Mouse (Mus musculus) MEL (cell line): ENCODE results near the gene 0610010K14Rik. TPM values are rescaled to one million over a fixed set of nuclear protein-coding genes. Genes with fewer than 3 reads are reported as not detected.

Source experiments
- DNase-seq: peaks from one replicate; pipeline ENCODE4 v3.0.0; 2011; ENCODE audit warnings: low read depth, low spot score
- H3K27ac ChIP-seq: 2 replicates; pipeline ENCODE4 v1.5.1; 2012; ENCODE audit warnings: low read depth, mild to moderate bottlenecking, control low read depth, low read length, moderate library complexity; ENCODE audit not compliant: control insufficient read depth
- H3K27me3 ChIP-seq, 2 experiments: fragments of 150-350 bp in 1 of 2; sonication (generic) in 1 of 2; 2 replicates each; pipeline ENCODE4 v1.6.1; 2012; ENCODE audit warnings: low read length in 2 of 2, mild to moderate bottlenecking in 2 of 2, improper control_type of control experiment in 1 of 2, moderate library complexity in 1 of 2; ENCODE audit not compliant: insufficient read depth in 2 of 2, control insufficient read depth in 1 of 2
- H3K36me3 ChIP-seq, 2 experiments: 2 replicates each; pipeline ENCODE4 v1.6.1; 2012 to 2014; ENCODE audit warnings: low read length in 2 of 2, improper control_type of control experiment in 1 of 2, inconsistent platforms in 1 of 2, mild to moderate bottlenecking in 1 of 2; ENCODE audit not compliant: insufficient read depth in 2 of 2, control insufficient read depth in 1 of 2
- H3K4me1 ChIP-seq, 2 experiments: fragments of 150-350 bp in 1 of 2; sonication (generic) in 1 of 2; 2 replicates each; pipeline ENCODE4 v1.6.1; 2012; ENCODE audit warnings: low read length in 2 of 2, improper control_type of control experiment in 1 of 2, mild to moderate bottlenecking in 1 of 2; ENCODE audit not compliant: insufficient read depth in 2 of 2, control insufficient read depth in 1 of 2
- H3K4me3 ChIP-seq, 2 experiments: fragments of 150-350 bp in 1 of 2; sonication (generic) in 1 of 2; 2 replicates each; pipeline ENCODE4 v1.5.1; 2012; ENCODE audit warnings: low read depth in 2 of 2, low read length in 2 of 2, mild to moderate bottlenecking in 2 of 2, moderate library complexity in 2 of 2, control low read depth in 1 of 2, improper control_type of control experiment in 1 of 2; ENCODE audit not compliant: control insufficient read depth in 1 of 2, insufficient read depth in 1 of 2
- H3K79me2 ChIP-seq: 2 replicates; pipeline ENCODE4 v1.6.1; 2012; ENCODE audit warnings: mild to moderate bottlenecking, low read length, moderate library complexity; ENCODE audit not compliant: control insufficient read depth, poor library complexity, insufficient read depth
- H3K9ac ChIP-seq: 2 replicates; pipeline ENCODE4 v1.6.1; 2012; ENCODE audit warnings: low read depth, mild to moderate bottlenecking, control low read depth, low read length, moderate library complexity; ENCODE audit not compliant: control insufficient read depth, poor library complexity, severe bottlenecking
- H3K9me3 ChIP-seq: fragments of 150-350 bp; sonication (generic); replicated peaks from 2 replicates; pipeline ENCODE4 v1.6.1; 2012; ENCODE audit warnings: mild to moderate bottlenecking, low read length, improper control_type of control experiment, moderate library complexity; ENCODE audit not compliant: insufficient read depth
- CHD1 ChIP-seq: IDR thresholded peaks from 2 replicates; pipeline ENCODE4 v1.6.1; 2012; ENCODE audit warnings: low read depth, mild to moderate bottlenecking, inconsistent platforms, low read length, improper control_type of control experiment
- E2F4 ChIP-seq: IDR thresholded peaks from 2 replicates; pipeline ENCODE4 v1.6.1; 2011; ENCODE audit warnings: low read depth, low read length, improper control_type of control experiment, borderline replicate concordance
- EP300 ChIP-seq, 2 experiments: IDR thresholded peaks; 2 replicates each; pipeline ENCODE4 v1.6.1; 2011; ENCODE audit warnings: improper control_type of control experiment in 2 of 2, low read length in 2 of 2, low read depth in 1 of 2, mild to moderate bottlenecking in 1 of 2
- GABPA ChIP-seq: IDR thresholded peaks from 2 replicates; pipeline ENCODE4 v1.6.1; 2012; ENCODE audit warnings: low read depth, mild to moderate bottlenecking, inconsistent platforms, low read length, improper control_type of control experiment, moderate library complexity
- GATA1 ChIP-seq: IDR thresholded peaks from 2 replicates; pipeline ENCODE4 v1.6.1; 2011; ENCODE audit warnings: low read depth, low read length, improper control_type of control experiment
- HCFC1 ChIP-seq: IDR thresholded peaks from 2 replicates; pipeline ENCODE4 v1.6.1; 2012; ENCODE audit warnings: low read depth, mild to moderate bottlenecking, inconsistent platforms, low read length, improper control_type of control experiment, moderate library complexity
- JUND ChIP-seq: IDR thresholded peaks from 2 replicates; pipeline ENCODE4 v1.6.1; 2011; ENCODE audit warnings: low read depth, mild to moderate bottlenecking, improper control_type of control experiment, low read length
- KAT2A ChIP-seq: conservative IDR thresholded peaks from 2 replicates; pipeline ENCODE4 v1.6.1; 2012; ENCODE audit warnings: low read depth, low read length, improper control_type of control experiment, inconsistent platforms
- MAX ChIP-seq: IDR thresholded peaks from 2 replicates; pipeline ENCODE4 v1.6.1; 2011; ENCODE audit warnings: low read length, improper control_type of control experiment
- MEF2A ChIP-seq: IDR thresholded peaks from 2 replicates; pipeline ENCODE4 v1.6.1; 2014; ENCODE audit warnings: low read depth, mild to moderate bottlenecking, inconsistent platforms, low read length, improper control_type of control experiment; ENCODE audit not compliant: poor library complexity, insufficient replicate concordance, severe bottlenecking; ENCODE audit errors: extremely low read depth
- MYB ChIP-seq: IDR thresholded peaks from 2 replicates; pipeline ENCODE4 v1.6.1; 2011; ENCODE audit warnings: mild to moderate bottlenecking, low read depth, low read length, improper control_type of control experiment
- NRF1 ChIP-seq: IDR thresholded peaks from 2 replicates; pipeline ENCODE4 v1.6.1; 2014; ENCODE audit warnings: low read depth, mild to moderate bottlenecking, inconsistent platforms, low read length, improper control_type of control experiment, moderate library complexity; ENCODE audit not compliant: poor library complexity, insufficient read depth, severe bottlenecking
- POLR2AphosphoS5 ChIP-seq: IDR thresholded peaks from 2 replicates; pipeline ENCODE4 v1.6.1; 2012; ENCODE audit warnings: low read depth, borderline replicate concordance, mild to moderate bottlenecking, inconsistent platforms, low read length, moderate library complexity, mixed read lengths
- RAD21 ChIP-seq: IDR thresholded peaks from 2 replicates; pipeline ENCODE4 v1.6.1; 2011; ENCODE audit warnings: mild to moderate bottlenecking, low read depth, low read length, improper control_type of control experiment
- TAL1 ChIP-seq: IDR thresholded peaks from 2 replicates; pipeline ENCODE4 v1.6.1; 2012; ENCODE audit warnings: mild to moderate bottlenecking, inconsistent platforms, low read length, moderate library complexity, mixed read lengths
- TCF12 ChIP-seq: IDR thresholded peaks from 2 replicates; pipeline ENCODE4 v1.6.1; 2014; ENCODE audit warnings: low read depth, mild to moderate bottlenecking, inconsistent platforms, low read length, improper control_type of control experiment, moderate library complexity
- UBTF ChIP-seq: IDR thresholded peaks from 2 replicates; pipeline ENCODE4 v1.6.1; 2012; ENCODE audit warnings: low read depth, mild to moderate bottlenecking, inconsistent platforms, low read length, improper control_type of control experiment, moderate library complexity, borderline replicate concordance; ENCODE audit not compliant: insufficient read depth
- ZKSCAN1 ChIP-seq: IDR thresholded peaks from 2 replicates; pipeline ENCODE4 v1.6.1; 2012; ENCODE audit warnings: low read depth, mild to moderate bottlenecking, inconsistent platforms, low read length, improper control_type of control experiment, moderate library complexity
- ZMIZ1 ChIP-seq: IDR thresholded peaks from 2 replicates; pipeline ENCODE4 v1.6.1; 2012; ENCODE audit warnings: low read depth, mild to moderate bottlenecking, inconsistent platforms, low read length, improper control_type of control experiment, moderate library complexity
- polyA plus RNA-seq, 2 experiments: library from polyadenylated mRNA; stranded (reverse) in 1 of 2; unstranded in 1 of 2; fragments of >175 nt in 1 of 2; fragments of >200 nt in 1 of 2; gene quantifications; 2 replicates each; pipeline versions ENCODE4 v1.2.1 to v1.2.4; 2012; ENCODE audit warnings: low replicate concordance in 2 of 2, low read depth in 1 of 2; ENCODE audit not compliant: insufficient read length in 2 of 2, insufficient read depth in 1 of 2, missing spikeins in 1 of 2
- total RNA-seq: library from RNA; depleted of rRNA; stranded (reverse); fragments of 300-350 nt; gene quantifications from 2 replicates; pipeline ENCODE4 v1.2.3, GENCODE M21; 2012

0610010K14Rik gene
- total and polyA plus RNA-seq, 3 experiments, result 60.4 to 189 TPM; not detected in 1

DNA sequence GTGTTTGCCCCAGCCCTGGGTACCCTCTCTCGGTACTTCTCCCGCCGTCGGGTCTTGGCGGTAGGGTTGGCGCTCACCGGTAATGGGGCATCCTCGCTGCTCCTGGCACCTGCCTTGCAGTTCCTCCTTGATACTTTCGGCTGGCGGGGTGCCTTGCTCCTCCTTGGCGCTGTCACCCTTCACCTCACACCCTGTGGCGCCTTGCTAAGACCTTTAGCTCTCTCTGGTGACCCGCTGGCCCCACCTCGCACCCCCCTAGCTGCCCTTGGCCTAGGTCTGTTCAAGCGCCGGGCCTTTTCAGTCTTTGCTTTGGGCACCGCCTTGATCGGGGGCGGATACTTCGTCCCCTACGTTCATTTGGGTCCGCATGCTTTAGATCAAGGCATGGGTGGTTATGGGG, 22.4 kb downstream of the 0610010K14Rik start:
- H3K9ac ChIP-seq, result no peak overlapping the region
- no peak for DNase-seq
- no peaks in the 10 kb centered on the region for H3K27me3 ChIP-seq
- peaks cover 0 to 5% of the 10 kb centered on the region in 2 experiments; a peak in 2 of 4 replicates for H3K4me1 ChIP-seq
- no peak overlapping the region for H3K4me3 ChIP-seq
- peaks cover 3% of the 10 kb centered on the region; the same call in 1 of the 2 replicates for H3K79me2 ChIP-seq
- no peaks in the 10 kb centered on the region for H3K9me3 ChIP-seq
- H3K27ac ChIP-seq, result no peak overlapping the region
- no peak for TF ChIP-seq GATA1
- TF ChIP-seq HCFC1, result no peak
- TF ChIP-seq TAL1, result no peak
- TF ChIP-seq KAT2A, result no peak
- TF ChIP-seq UBTF, result no peak
- TF ChIP-seq NRF1, result no peak
- TF ChIP-seq E2F4, result no peak
- TF ChIP-seq, all 39 proteins: peak for 0
- peaks cover 0 to 5% of the 10 kb centered on the region in 2 experiments; a peak in 2 of 4 replicates for H3K36me3 ChIP-seq

GRCm38 (mm10) chr11:70214856-70215209, 22.9 kb downstream of the 0610010K14Rik start:
- Histone ChIP-seq H3K9ac (no peak overlapping the region), H3K36me3 (peaks cover 0 to 3% of the 10 kb centered on the region in 2 experiments; a peak in 2 of 4 replicates), H3K4me3 (no peak overlapping the region), H3K27ac (no peak overlapping the region), H3K27me3 (no peaks in the 10 kb centered on the region), H3K79me2 (no peaks in the 10 kb centered on the region), H3K9me3 (no peaks in the 10 kb centered on the region), H3K4me1 (peaks cover 0 to 5% of the 10 kb centered on the region in 2 experiments; a peak in 2 of 4 replicates)
- TF ChIP-seq MEF2A (no peak), RAD21 (no peak), GABPA (no peak), MYB (no peak)
- no peak for DNase-seq

DNA sequence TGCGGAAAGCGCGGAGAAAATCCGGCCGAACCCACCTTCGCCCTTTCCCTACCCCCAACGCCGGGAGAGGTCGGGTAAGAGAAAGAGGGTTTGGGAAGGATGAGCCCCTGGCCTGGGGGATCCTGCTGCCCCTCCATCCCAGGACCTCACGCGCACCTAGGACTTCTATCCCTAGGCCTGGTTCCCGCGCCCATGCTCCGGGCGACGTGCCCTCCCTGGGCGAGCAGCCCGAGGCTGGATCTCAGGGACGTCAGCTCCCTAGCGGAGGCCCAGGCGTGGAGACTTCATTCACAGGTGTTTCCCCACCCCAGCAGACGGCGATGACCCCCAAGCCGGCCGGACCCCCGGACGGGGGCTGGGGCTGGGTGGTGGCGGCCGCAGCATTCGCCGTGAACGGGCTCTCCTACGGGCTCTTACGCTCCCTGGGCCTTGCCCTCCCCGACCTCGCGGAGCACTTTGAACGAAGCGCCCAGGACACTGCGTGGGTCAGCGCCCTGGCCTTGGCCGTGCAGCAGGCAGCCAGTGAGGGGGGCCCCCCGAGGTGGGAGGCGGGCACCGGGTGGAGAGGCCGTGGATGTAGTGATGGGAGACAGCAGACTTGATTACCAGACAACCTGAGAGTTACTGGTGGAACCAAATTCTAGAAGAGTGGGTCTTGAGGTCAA, 23.4 kb downstream of the 0610010K14Rik start:
- Histone ChIP-seq H3K36me3 (no peaks in the 10 kb centered on the region; a peak in 1 of 4 replicates), H3K79me2 (no peaks in the 10 kb centered on the region), H3K27ac (no peak overlapping the region), H3K9ac (no peak overlapping the region), H3K9me3 (no peaks in the 10 kb centered on the region), H3K27me3 (no peaks in the 10 kb centered on the region), H3K4me3 (no peak overlapping the region), H3K4me1 (peaks cover 0 to 5% of the 10 kb centered on the region in 2 experiments; a peak in 1 of 4 replicates)
- TF ChIP-seq MAX (no peak), HCFC1 (no peak), JUND (no peak), POLR2AphosphoS5 (no peak), RAD21 (no peak), ZKSCAN1 (no peak), ZMIZ1 (no peak), TCF12 (no peak), NRF1 (no peak), EP300 (IDR thresholded peaks at IDR 0.05; ENCODE audit: low read depth in 1 of 2, low read length in 2 of 2) (no peak), CHD1 (no peak), MYB (no peak)
- DNase-seq, result no peak
